Mouse (Mus musculus) midbrain, embryonic 12.5 days (tissue): Measurements from ENCODE around the gene Ddah2. TPM values are rescaled to one million over a fixed set of nuclear protein-coding genes. Genes with fewer than 3 reads are reported as not detected.

Source experiments
- ATAC-seq: fragments of 200-750 bp; cut with Nextera tagmentation; 2 replicates; pipeline ENCODE4 v1.8.0; 2017; ENCODE audit warnings: low read depth, moderate TSS enrichment, moderate library complexity; ENCODE audit not compliant: low FRiP score
- H3K27ac ChIP-seq: fragments of 300-500 bp; sonication (generic); replicated peaks from 2 replicates; pipeline ENCODE4 v1.5.1; 2016; ENCODE audit warnings: mild to moderate bottlenecking
- H3K27me3 ChIP-seq: fragments of 300-500 bp; sonication (generic); 2 replicates; pipeline ENCODE4 v1.6.1; 2016; ENCODE audit warnings: mild to moderate bottlenecking
- H3K36me3 ChIP-seq: fragments of 300-500 bp; sonication (generic); 2 replicates; pipeline ENCODE4 v1.6.1; 2016
- H3K4me1 ChIP-seq: fragments of 300-500 bp; sonication (generic); 2 replicates; pipeline ENCODE4 v1.6.1; 2016
- H3K4me2 ChIP-seq: fragments of 300-500 bp; sonication (generic); replicated peaks from 2 replicates; pipeline ENCODE4 v1.6.1; 2016; ENCODE audit warnings: mild to moderate bottlenecking, moderate library complexity
- H3K4me3 ChIP-seq: fragments of 300-500 bp; sonication (generic); 2 replicates; pipeline ENCODE4 v1.5.1; 2016; ENCODE audit warnings: mild to moderate bottlenecking
- H3K9ac ChIP-seq: fragments of 300-500 bp; sonication (generic); replicated peaks from 2 replicates; pipeline ENCODE4 v1.6.1; 2016; ENCODE audit warnings: mild to moderate bottlenecking, moderate library complexity
- H3K9me3 ChIP-seq: fragments of 300-500 bp; sonication (generic); 2 replicates; pipeline ENCODE4 v1.6.1; 2016; ENCODE audit warnings: mild to moderate bottlenecking
- WGBS: fragments of 180-500 bp; shearing (Covaris S2); methylation state at CpG from one replicate; pipeline ENCODE4 v1.1.7; 2016; 5-methylcytosine and 5-hydroxymethylcytosine counted together
- polyA plus RNA-seq: library from polyadenylated mRNA; unstranded; fragments of >200 nt; fragmentation: Nextera tagmentation; extraction: Ambion mirVana; gene quantifications from 2 replicates; pipeline ENCODE4 v1.2.1, GENCODE M21; 2016

Ddah2 gene
- polyA plus RNA-seq, 1 experiment from 2014 or later = 615 TPM

DNA sequence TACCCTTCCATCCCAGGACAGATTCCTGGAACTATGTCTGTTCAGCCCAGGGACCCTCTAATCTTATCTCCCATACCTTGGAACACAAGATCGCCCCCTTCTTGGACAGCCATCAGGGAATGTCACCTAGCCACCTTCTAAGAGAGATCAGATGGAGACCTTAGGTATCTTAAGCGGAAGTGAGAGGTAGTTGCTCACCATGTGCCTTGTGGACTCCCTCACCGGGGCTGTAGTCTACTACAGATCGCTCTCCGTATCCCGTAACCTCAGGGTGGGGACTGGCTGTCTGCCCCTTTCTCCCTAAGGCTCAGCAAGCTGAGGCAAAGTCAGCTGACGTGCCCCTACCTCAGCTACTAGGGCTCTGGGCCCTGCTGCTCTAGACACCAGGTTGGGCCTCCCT, 45.2 kb downstream of the Ddah2 start:
- 95% methylated on average over 7 of the region's 7 CpGs for WGBS
- peaks cover 10% of the 10 kb centered on the region for H3K4me1 ChIP-seq
- no peak overlapping the region for H3K27ac ChIP-seq
- H3K9me3 ChIP-seq = no peaks in the 10 kb centered on the region
- H3K9ac ChIP-seq = no peak overlapping the region
- H3K27me3 ChIP-seq = no peaks in the 10 kb centered on the region
- peaks cover 48% of the 10 kb centered on the region for H3K36me3 ChIP-seq
- no peak for ATAC-seq
- no peak overlapping the region for H3K4me2 ChIP-seq
- H3K4me3 ChIP-seq = no peak overlapping the region

GRCm38 (mm10) chr17:35104754-35105153, 45.9 kb downstream of the Ddah2 start:
- Histone ChIP-seq H3K27ac (no peak overlapping the region), H3K4me3 (no peak overlapping the region), H3K27me3 (no peaks in the 10 kb centered on the region), H3K9ac (no peak overlapping the region), H3K9me3 (no peaks in the 10 kb centered on the region), H3K36me3 (peaks cover 41% of the 10 kb centered on the region), H3K4me1 (peaks cover 10% of the 10 kb centered on the region), H3K4me2 (no peak overlapping the region)
- 76% methylated on average over 6 of the region's 6 CpGs for WGBS
- ATAC-seq = no peak

DNA sequence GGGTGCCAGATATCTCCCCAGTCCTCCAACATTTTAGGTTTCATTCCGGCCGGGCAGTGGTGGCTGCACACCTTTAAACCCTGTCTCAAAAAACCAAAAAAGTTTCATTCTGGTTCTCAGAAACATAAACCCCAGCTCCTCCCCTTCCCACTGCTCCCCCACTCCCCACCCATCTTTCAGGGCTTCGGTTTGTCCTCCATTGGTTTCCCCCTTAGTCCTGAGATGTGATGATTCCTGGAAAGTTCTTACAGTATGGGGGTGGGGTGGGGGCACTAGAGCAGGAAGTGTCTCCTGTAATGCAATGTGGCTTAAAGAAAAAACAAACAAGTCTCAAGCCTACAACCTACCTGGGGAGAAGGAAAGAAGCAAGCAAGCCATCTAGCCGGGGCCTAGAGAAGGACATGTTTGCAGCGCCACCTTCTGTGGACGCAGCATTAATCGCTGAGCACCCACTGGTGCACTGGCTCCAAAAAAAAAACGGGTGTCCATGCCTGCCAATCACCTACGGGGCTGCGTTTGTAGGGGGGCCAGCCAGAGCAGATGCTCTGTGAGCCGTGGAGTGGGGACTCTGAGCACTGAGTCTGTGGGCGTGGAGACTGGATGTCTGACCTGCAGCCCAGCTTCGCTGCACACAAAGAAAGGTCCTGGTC, 47.0 kb downstream of the Ddah2 start:
- Histone ChIP-seq H3K27me3 (no peaks in the 10 kb centered on the region), H3K4me2 (peak overlapping the region; percentile 36), H3K4me1 (peaks cover 10% of the 10 kb centered on the region), H3K27ac (no peak overlapping the region), H3K36me3 (peaks cover 30% of the 10 kb centered on the region), H3K9me3 (no peaks in the 10 kb centered on the region), H3K9ac (0 out of 2 replicates have a peak overlapping the region, but pooled peaks have one; percentile 37), H3K4me3 (0 out of 2 replicates have a peak overlapping the region, but pooled peaks have one; percentile 17)
- peak; percentile 12; the same call in 1 of the 2 replicates for ATAC-seq
- 24% methylated on average over 13 of the region's 13 CpGs for WGBS

GRCm38 (mm10) chr17:35106522-35106921, 47.7 kb downstream of the Ddah2 start:
- ATAC-seq = no peak
- no peak overlapping the region for H3K9ac ChIP-seq
- H3K9me3 ChIP-seq = no peaks in the 10 kb centered on the region
- H3K36me3 ChIP-seq = peaks cover 23% of the 10 kb centered on the region
- no peak overlapping the region for H3K4me2 ChIP-seq
- H3K4me3 ChIP-seq = 0 out of 2 replicates have a peak overlapping the region, but pooled peaks have one; percentile 17
- no peak overlapping the region for H3K27ac ChIP-seq
- no peaks in the 10 kb centered on the region for H3K27me3 ChIP-seq
- H3K4me1 ChIP-seq = peaks cover 10% of the 10 kb centered on the region
- 65% methylated on average over 3 of the region's 3 CpGs for WGBS

- H3K36me3 ChIP-seq = peaks cover 8% of the 10 kb centered on the region; the same call in 1 of the 2 replicates
- 85% methylated on average over 6 of the region's 6 CpGs for WGBS
- no peak within 1 kb of the TSS for H3K9ac ChIP-seq
- no peaks in the 10 kb centered on the region for H3K9me3 ChIP-seq
- no peak within 1 kb of the TSS for H3K4me2 ChIP-seq
- ATAC-seq = no peak
- no peak within 1 kb of the TSS for H3K27ac ChIP-seq
- H3K4me3 ChIP-seq = no peak within 1 kb of the TSS
- peaks cover 10% of the 10 kb centered on the region for H3K4me1 ChIP-seq
- no peaks in the 10 kb centered on the region for H3K27me3 ChIP-seq
Measured at GRCm38 (mm10) chr17:35108097-35108496, 49.3 kb downstream of the Ddah2 start, which contains the start of gene Ly6g5c. Gene Ly6g5c, plus strand, starts transcription at chr17:35108279.

Other genes starting within 250 kb of the Ddah2 start
- gene Stk19, start 222.1 kb upstream of the Ddah2 start, polyA plus RNA-seq = 26.1 and 30.8 TPM in 2 replicates
- gene Dxo, start 222.0 kb upstream of the Ddah2 start, polyA plus RNA-seq = 72.7 and 73.4 TPM in 2 replicates
- gene Skiv2l, start 208.8 kb upstream of the Ddah2 start, polyA plus RNA-seq = 67.4 and 71.5 TPM in 2 replicates
- 114 TPM in 2 replicates for gene Nelfe, start 208.6 kb upstream of the Ddah2 start, polyA plus RNA-seq
- gene Cfb, start 196.5 kb upstream of the Ddah2 start, polyA plus RNA-seq = 3.3 and 3.5 TPM in 2 replicates
- gene Zbtb12, start 179.6 kb upstream of the Ddah2 start, polyA plus RNA-seq = 11.4 and 15.1 TPM in 2 replicates
- not detected in 2 replicates for gene Gm20547, start 177.0 kb upstream of the Ddah2 start, polyA plus RNA-seq
- 0.86 and 2.1 TPM in 2 replicates for gene C2, start 160.8 kb upstream of the Ddah2 start, polyA plus RNA-seq
- gene Ehmt2, start 160.6 kb upstream of the Ddah2 start, polyA plus RNA-seq = 113 and 120 TPM in 2 replicates
- gene Slc44a4, start 144.6 kb upstream of the Ddah2 start, polyA plus RNA-seq = 0.08 and 0.13 TPM in 2 replicates
- 20.4 and 20.7 TPM in 2 replicates for gene Neu1, start 127.8 kb upstream of the Ddah2 start, polyA plus RNA-seq
- gene Hspa1b, start 99.8 kb upstream of the Ddah2 start, polyA plus RNA-seq = 0.22 TPM in 1 of 2 replicates, not detected in the other
- not detected in 2 replicates for gene Gm20481, start 89.1 kb upstream of the Ddah2 start, polyA plus RNA-seq
- 2.3 and 2.8 TPM in 2 replicates for gene Hspa1a, start 86.9 kb upstream of the Ddah2 start, polyA plus RNA-seq
- gene Hspa1l, start 86.3 kb upstream of the Ddah2 start, polyA plus RNA-seq = 1.1 and 1.7 TPM in 2 replicates
- 188 and 202 TPM in 2 replicates for gene Lsm2, start 77.2 kb upstream of the Ddah2 start, polyA plus RNA-seq
- 139 and 142 TPM in 2 replicates for gene Vars, start 58.0 kb upstream of the Ddah2 start, polyA plus RNA-seq
- gene Vwa7, start 42.5 kb upstream of the Ddah2 start, polyA plus RNA-seq = 0.14 and 0.23 TPM in 2 replicates
- 5.2 and 6.8 TPM in 2 replicates for gene Sapcd1, start 31.0 kb upstream of the Ddah2 start, polyA plus RNA-seq
- 6.9 and 7.6 TPM in 2 replicates for gene Msh5, start 12.3 kb upstream of the Ddah2 start, polyA plus RNA-seq
- 145 and 165 TPM in 2 replicates for gene Clic1, start 9.1 kb upstream of the Ddah2 start, polyA plus RNA-seq
- gene Ly6g6c, start 6.4 kb downstream of the Ddah2 start, polyA plus RNA-seq = not detected in 2 replicates
- 0.52 and 0.93 TPM in 2 replicates for gene Mpig6b, start 7.1 kb downstream of the Ddah2 start, polyA plus RNA-seq
- gene Ly6g6e, start 17.9 kb downstream of the Ddah2 start, polyA plus RNA-seq = 0.24 TPM in 1 of 2 replicates, not detected in the other
- 1.1 and 1.7 TPM in 2 replicates for gene Ly6g6d, start 19.0 kb downstream of the Ddah2 start, polyA plus RNA-seq
- 0.47 TPM in 2 replicates for gene Ly6g6f, start 26.6 kb downstream of the Ddah2 start, polyA plus RNA-seq
- gene Abhd16a, start 30.2 kb downstream of the Ddah2 start, polyA plus RNA-seq = 69.0 and 72.3 TPM in 2 replicates
- gene Ly6g5c, start 49.2 kb downstream of the Ddah2 start, polyA plus RNA-seq = not detected in 2 replicates
- gene Ly6g5b, start 56.4 kb downstream of the Ddah2 start, polyA plus RNA-seq = 1.0 and 1.5 TPM in 2 replicates
- gene Gpank1, start 62.4 kb downstream of the Ddah2 start, polyA plus RNA-seq = 22.2 and 26.4 TPM in 2 replicates
- gene Csnk2b, start 63.0 kb downstream of the Ddah2 start, polyA plus RNA-seq = 279 TPM in 2 replicates
- 8.0 and 9.1 TPM in 2 replicates for gene D17H6S53E, start 67.3 kb downstream of the Ddah2 start, polyA plus RNA-seq
- 0.65 and 1.5 TPM in 2 replicates for gene Apom, start 73.0 kb downstream of the Ddah2 start, polyA plus RNA-seq
- gene Bag6, start 76.1 kb downstream of the Ddah2 start, polyA plus RNA-seq = 84.0 and 95.3 TPM in 2 replicates
- gene Prrc2a, start 105.9 kb downstream of the Ddah2 start, polyA plus RNA-seq = 236 and 239 TPM in 2 replicates
- 7.7 and 8.2 TPM in 2 replicates for gene Aif1, start 117.0 kb downstream of the Ddah2 start, polyA plus RNA-seq
- 4.7 and 9.9 TPM in 2 replicates for gene Lst1, start 129.4 kb downstream of the Ddah2 start, polyA plus RNA-seq
- gene Ltb, start 135.4 kb downstream of the Ddah2 start, polyA plus RNA-seq = 0.48 and 0.62 TPM in 2 replicates
- gene Tnf, start 143.0 kb downstream of the Ddah2 start, polyA plus RNA-seq = not detected in 2 replicates
- gene Lta, start 146.3 kb downstream of the Ddah2 start, polyA plus RNA-seq = not detected in 2 replicates
- gene Gm16181, start 161.8 kb downstream of the Ddah2 start, polyA plus RNA-seq = 0.38 TPM in 1 of 2 replicates, not detected in the other
- 18.8 and 19.6 TPM in 2 replicates for gene Atp6v1g2, start 174.6 kb downstream of the Ddah2 start, polyA plus RNA-seq
- 10.9 and 11.4 TPM in 2 replicates for gene Nfkbil1, start 176.8 kb downstream of the Ddah2 start, polyA plus RNA-seq
- 565 and 579 TPM in 2 replicates for gene Ddx39b, start 182.7 kb downstream of the Ddah2 start, polyA plus RNA-seq
- gene H2-D1, start 203.7 kb downstream of the Ddah2 start, polyA plus RNA-seq = 45.5 and 47.8 TPM in 2 replicates